Mouse (Mus musculus) stomach, postnatal 0 days (tissue): ENCODE measurements at regions not wholly inside any gene's neighbourhood (a gene's known extent, or its start where the extent isn't known, plus 50 kb on each side); places are given as distances from the start of the nearest gene placed in this dataset.

ENCODE experiments used
- CTCF ChIP-seq: IDR thresholded peaks from 2 replicates; pipeline ENCODE4 v1.5.1; 2016; ENCODE audit warnings: antibody characterized with exemption, low read depth, mild to moderate bottlenecking, moderate library complexity
- EP300 ChIP-seq: optimal IDR thresholded peaks from 2 replicates; pipeline ENCODE3; 2016; ENCODE audit warnings: antibody characterized with exemption

- no peak for TF ChIP-seq CTCF
- TF ChIP-seq EP300: no peak
Observed at GRCm38 (mm10) chr2:160158599-160159261, 175.2 kb downstream of the Gm826 start.
